Mouse (Mus musculus): Measurements from ENCODE around the gene Sap18b.
"Not testable (repeated sequence)": the region's sequence is repeated elsewhere in the genome, so short reads cannot be mapped to it uniquely, and the experiment has no call there.

Sap18b gene

DNA sequence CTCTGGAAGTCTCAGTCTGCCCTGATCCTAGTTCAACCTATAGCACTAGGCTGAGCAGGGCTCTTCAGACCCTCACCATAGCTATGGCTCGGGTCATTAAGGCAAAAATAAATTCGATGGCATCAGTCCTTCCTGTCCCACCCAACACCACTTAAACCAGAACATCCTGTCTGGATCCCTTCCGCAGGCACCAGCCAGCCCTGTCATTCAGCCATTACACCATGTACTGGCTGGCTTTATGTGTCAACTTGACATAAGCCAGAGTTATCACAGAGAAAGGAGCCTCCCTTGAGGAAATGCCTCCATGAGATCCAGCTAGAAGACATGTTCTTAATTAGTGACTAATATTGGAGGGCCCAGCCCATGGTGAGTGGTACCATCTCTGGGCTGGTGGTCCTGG is 2.4 kb upstream of the Sap18b start:
- no peak for DNase-seq (ENCODE audit: low spot score)

DNA sequence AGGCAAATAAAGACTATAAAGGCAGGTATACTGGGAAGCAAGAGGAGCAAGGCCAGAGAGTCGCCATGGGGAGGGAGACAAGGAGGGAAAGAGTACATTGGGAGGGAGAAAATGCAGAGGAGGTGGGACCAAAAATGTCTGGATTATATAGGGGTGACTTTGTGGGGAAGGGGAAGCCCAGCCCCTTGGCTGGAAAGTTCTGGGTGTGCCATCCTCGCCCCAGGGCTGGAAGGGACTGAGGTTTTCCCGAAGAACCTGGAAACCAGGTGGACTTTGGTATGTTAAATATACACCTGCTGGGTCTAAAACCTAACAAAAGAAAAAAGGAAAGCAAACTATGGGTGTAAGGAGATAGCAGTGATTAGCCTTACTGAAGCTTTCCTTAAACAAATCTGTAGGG is 5.0 kb downstream of the Sap18b start:
- no peak for DNase-seq (ENCODE audit: low spot score)

GRCm38 (mm10) chr8:95832603-95833434 is 7.7 kb downstream of the Sap18b start:
- DNase-seq (ENCODE audit: low spot score), result peak; percentile 84

- DNase-seq (ENCODE audit: low spot score), result no peak
Observed at GRCm38 (mm10) chr8:95833435-95833984, 8.4 kb downstream of the Sap18b start.

- DNase-seq (ENCODE audit: low spot score), result no peak
Observed at GRCm38 (mm10) chr8:95835891-95836290, 10.7 kb downstream of the Sap18b start.

DNA sequence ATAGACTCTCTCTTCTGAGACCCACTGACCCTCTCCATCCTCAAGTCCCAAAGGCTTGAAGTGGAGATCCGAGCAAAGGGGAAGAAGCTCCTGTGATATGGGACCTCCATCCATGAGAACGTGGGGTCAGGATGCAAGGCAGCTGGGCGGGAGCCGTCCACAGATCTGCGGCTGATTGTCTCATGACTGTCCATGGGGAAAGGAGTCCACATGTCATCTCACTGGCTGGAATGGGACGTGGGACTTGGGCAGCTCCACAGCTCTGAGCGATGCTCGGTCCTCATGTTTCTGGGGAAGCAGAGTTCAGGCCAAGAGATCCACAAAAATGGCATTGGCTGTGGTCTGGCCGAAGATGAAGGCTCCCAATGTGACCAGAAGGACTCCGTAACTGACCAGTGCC is 12.1 kb downstream of the Sap18b start:
- no peak for DNase-seq (ENCODE audit: low spot score)

DNA sequence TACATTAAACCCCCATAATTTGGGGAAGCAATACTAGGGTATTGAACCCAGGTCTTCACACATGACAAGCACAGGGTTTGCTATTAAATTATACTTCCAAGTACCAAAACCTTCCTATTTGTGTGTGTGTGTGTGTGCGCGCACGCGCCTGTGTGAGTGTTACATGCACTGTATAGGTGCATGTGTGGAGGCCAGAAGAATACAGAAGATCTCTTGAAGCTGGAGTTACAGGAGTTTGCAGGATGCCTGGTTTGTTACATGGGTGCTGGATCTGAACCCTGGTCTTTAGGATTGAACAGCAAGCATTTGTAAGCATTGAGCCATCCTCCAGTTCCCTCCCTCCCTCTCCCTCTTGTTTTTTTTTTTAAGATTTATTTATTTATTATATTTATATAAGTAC is 14.1 kb downstream of the Sap18b start:
- no peak for DNase-seq (ENCODE audit: low spot score)

DNA sequence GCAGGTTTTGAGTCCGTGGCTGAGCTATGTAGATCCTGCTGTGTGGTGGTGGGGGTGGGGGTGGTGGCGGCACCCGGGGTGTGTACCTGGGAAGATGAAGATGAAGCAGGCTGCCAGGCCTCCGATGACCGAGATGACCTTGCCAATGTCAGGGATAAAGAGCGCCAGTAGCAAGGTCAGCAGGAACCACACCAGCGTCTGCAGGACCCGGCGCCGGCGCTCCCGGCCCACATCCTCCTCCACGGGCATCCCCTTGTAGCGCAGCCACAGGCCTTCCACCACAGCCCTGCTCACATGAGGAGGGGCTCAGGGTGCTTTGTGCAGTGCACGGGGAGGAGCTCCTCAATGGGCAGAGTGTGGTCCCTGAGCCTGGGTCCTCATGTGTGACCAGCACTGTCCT is 16.3 kb downstream of the Sap18b start:
- DNase-seq (ENCODE audit: low spot score), result no peak

DNA sequence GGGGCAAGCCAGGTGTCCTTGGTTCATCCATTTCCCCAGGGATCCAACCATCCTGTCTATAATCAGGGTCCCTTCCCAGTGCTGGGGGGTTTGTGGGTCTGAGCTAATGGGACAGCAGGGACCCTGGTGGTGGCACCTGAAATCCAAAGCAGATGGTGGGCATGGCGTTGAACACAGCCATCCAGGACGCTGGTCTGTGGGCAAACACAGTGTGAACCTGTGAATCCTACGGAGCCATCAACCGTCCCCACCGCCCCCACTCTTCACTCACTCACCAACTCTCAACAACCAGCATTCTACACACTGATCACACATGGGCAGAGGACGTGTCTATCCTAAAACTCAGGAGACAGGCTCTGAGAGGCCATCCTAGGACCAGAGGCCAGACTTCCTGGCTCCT is 18.8 kb downstream of the Sap18b start:
- no peak for DNase-seq (ENCODE audit: low spot score)

GRCm38 (mm10) chr8:95845026-95845425 is 19.9 kb downstream of the Sap18b start:
- DNase-seq (ENCODE audit: low spot score), result no peak

DNA sequence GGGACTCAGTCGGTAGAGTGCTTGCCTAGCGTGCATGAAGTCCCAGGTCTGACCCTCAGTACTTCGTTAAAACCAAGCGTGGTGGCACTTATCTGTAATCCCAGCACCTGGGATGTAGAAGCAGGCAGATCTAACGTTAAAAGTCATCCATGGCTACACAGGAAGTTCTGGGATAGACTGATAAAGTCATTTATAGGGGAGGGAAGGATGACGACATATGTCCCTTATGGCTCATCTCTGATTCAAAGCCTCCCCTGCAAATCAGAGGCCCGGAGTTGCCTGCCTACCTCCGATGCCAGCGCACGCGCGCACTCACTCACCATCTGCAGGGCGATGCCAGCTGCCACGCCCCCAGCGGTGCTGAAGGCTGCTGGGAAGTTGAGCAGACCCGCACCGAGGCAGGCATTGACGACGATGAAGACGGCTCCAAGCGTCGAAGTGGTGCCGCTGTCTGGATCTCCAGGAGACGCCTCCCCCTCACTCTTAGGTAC is 23.0 kb downstream of the Sap18b start:
- no peak for DNase-seq (ENCODE audit: low spot score)

- no peak for DNase-seq (ENCODE audit: low spot score)
Observed at GRCm38 (mm10) chr8:95848734-95849464, 23.8 kb downstream of the Sap18b start.

DNA sequence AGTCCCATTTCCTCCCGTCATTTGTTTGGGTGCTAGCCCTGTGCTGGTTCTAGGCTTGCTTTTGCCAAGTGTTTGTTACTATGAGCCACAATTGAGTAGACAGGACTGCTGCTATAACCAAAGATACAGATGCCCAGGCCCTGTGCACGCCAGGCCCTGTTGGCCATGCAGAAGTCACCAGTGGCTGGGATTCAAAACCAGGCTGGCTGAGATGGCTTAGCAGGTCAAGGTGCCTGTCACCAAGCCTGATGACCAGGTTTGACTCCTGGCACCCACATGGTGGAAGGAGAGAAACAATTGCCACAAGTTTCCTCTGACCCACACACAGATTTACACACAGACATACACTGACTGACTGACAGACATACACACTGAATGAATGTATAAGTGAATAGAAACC is 25.2 kb downstream of the Sap18b start:
- no peak for DNase-seq (ENCODE audit: low spot score)

GRCm38 (mm10) chr8:95852290-95852689 is 27.1 kb downstream of the Sap18b start:
- peak; percentile 35 for DNase-seq (ENCODE audit: low spot score)

DNA sequence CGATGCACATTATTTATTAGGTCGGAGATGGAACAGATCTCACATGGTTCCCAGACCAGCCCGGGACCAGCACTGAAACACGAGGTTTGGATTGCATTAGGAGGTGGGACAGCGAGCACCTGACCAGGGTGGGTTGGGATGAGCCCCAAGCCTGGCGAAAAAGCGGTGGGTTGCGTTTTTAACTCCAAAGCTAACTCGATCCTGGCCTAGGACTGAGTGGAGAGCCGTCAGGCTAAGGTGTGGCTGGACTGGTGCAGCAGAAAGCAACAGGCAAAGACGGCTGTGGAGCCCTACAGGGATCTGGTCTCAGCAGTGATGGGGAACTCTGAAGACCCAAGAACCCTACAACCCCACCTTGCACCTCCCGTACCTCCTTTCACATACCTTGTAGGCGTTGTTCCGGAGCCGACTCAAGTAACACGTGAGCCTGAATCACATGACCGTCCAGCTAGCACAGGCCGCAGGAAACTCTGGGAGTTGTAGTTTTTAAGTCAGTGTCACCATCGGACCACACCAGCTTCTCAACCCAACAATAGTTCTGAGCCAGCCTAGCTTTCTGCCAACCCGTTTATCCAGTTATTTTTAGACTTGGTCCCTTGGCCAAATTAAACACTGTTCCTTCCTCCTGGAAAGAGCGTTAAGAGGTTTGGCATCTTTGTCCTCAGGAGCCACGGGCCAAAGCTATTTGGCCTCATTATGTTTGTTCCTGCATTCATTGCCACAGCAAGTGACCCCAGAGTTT is 28.1 kb downstream of the Sap18b start, which contains the start of gene Slc38a7:
TSS of gene Slc38a7 (minus strand) at position 438 of the 742 bp plus-strand sequence.
- DNase-seq (ENCODE audit: low spot score), result peak; percentile 72

DNA sequence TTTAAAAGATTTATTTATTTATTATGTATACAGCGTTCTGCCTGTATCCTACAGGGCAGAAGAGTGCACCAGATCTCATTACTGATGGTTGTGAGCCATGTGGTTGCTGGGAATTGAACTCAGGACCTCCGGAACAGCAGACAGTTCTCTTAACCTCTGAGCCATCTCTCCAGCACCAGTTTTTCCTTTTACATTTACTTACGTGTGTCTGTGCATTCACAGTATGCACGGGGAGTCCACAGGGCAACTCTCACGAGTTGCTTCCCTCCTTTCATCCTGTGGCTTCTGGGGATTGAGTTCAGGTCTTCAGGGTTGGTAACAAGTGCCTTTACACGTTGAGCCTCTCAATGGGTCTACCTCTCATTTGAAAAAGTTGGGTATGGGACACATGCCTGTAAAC is 29.0 kb downstream of the Sap18b start:
- DNase-seq (ENCODE audit: low spot score), result no peak

DNA sequence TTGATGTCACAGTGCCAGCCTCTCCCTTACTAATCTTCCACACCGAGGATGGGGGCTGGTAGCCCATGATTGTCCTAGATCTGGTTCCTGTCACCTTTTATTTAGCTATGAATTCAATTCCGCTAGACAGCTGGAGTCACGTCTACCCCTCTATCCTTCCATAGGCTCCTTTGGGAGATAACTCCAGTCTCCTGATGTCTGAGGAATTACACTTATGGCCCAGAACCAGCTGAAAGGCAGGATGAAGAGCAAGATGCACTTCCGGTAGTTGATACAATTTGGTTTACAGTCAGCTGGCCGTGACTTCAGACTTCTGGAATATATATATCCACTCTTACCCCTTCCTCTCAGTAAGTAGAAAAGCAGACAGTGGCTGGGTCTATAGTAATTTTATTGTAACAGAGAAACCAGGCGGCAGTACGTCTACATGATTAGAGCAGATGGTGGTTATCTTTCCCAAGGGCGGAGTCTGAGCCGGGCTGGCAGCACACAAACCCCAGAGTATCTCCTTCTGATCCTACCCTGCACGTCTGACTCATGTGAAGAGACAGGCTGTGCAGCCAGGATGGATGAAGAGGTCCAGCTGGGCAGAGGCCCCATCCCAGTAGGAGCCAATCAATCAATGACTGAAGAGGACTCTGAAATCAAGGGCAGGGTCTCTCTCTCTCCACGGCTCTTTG is 38.8 kb downstream of the Sap18b start:
- DNase-seq (ENCODE audit: low spot score), result not testable (repeated sequence)

GRCm38 (mm10) chr8:95864851-95865250 is 39.7 kb downstream of the Sap18b start:
- not testable (repeated sequence) for DNase-seq (ENCODE audit: low spot score)

GRCm38 (mm10) chr8:95871690-95872089 is 46.5 kb downstream of the Sap18b start:
- DNase-seq (ENCODE audit: low spot score), result no peak

DNA sequence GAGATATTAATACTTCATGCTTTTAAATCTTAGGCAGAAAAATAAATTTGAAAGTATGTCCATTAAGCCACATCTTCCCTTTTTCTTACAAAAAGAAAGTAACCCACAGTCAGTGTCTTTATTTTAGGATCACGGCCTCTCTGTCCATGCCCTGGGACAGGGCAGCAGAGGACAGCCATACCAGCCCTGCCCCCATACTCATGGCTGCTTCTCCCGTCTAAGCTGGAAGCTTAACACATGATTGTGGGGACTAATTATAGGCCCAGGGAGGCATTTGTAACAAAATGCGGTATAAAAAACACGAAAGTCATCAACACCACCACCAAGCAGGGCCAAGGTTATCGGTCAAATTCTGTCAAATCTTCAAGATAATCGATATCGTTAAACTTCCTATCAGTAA is 50.1 kb downstream of the Sap18b start:
- no peak for DNase-seq (ENCODE audit: low spot score)

Data from urinary bladder, postnatal 14 days (tissue).